12 mouse cellular contexts compared by ENCODE assay signal in the genomic region with DNA sequence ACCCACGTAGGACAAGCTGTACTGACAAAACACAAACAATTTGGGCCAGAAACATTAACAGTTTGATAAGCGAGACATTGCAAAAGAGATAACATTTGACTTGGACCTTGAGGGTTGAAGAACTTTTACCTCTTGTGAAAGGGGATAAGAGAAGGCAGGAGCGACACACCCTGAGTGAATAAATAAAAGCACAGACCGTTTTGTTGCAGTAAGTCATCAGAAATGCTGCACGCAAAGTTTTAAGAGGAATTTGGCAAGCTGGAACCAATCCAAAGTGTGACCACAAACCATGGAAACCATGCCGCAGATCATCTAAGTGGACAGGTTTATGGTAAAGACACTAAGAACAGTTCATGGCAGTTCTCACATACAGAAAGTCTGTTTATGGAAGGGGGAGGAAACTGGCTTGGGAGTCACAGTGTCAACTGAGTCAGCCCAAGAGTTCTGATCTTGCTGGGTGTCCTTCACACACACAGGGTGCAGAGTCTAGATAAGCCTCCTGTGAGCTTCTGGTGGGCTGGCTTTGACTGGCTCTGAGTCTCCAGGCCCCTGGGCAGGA. TPM values are rescaled to one million over a fixed set of nuclear protein-coding genes. Genes with fewer than 3 reads are reported as not detected.
DNase-seq lines count a peak whose midpoint lies in the region; ATAC-seq and TF ChIP-seq lines count a peak whose summit lies in the region.
"Had no signal": no experiment of that assay in that cellular context is flagged by ENCODE, and none has a peak within 500 bp of the region (broad histone marks: within the 10 kb centered on the region; RNA-seq: fewer than 3 reads in every experiment).

No protein-coding gene starts in this region.

- H3K4me1 ChIP-seq in kidney, embryonic 15.5 days = peaks cover 19% of the 10 kb centered on the region
- H3K4me1 ChIP-seq in G1E (ENCODE audit: insufficient read depth, low read depth, low read length) = peaks cover 14% of the 10 kb centered on the region
- peaks cover 52% of the 10 kb centered on the region for H3K4me1 ChIP-seq in liver, postnatal 0 days (ENCODE audit: insufficient read depth)

- ATAC-seq in kidney, embryonic 15.5 days (replicated peaks; ENCODE audit: low FRiP score) = peak; percentile 76
- ATAC-seq in G1E (ENCODE audit: extremely low read depth, insufficient number of reproducible peaks, low FRiP score, poor library complexity, severe bottlenecking) = peak; percentile 67
- ATAC-seq in common myeloid progenitor, adult 5-6 weeks (replicated peaks; ENCODE audit: low read depth, poor library complexity, severe bottlenecking) = peak; percentile 74
- ATAC-seq in liver, postnatal 0 days = peak; percentile 85

- intact Hi-C loops in left cerebral cortex, postnatal 25 days (cut with DNase I) = no loop called here

- 41% methylated on average over 6 of the region's 6 CpGs for WGBS in kidney, embryonic 15.5 days
- WGBS in liver, postnatal 0 days (ENCODE audit: insufficient replicate concordance) = 28% methylated on average over 6 of the region's 6 CpGs

- peak; percentile 95 for TF ChIP-seq EP300 in liver, postnatal 0 days (IDR thresholded peaks at IDR 0.05; ENCODE audit: low read depth)

- H3K27ac ChIP-seq in kidney, embryonic 15.5 days = no peak overlapping the region
- peak overlapping the region; percentile 86 for H3K27ac ChIP-seq in liver, postnatal 0 days (ENCODE audit: low read depth)

- no peaks in the 10 kb centered on the region for H3K9me3 ChIP-seq in kidney, embryonic 15.5 days (replicated peaks)
- H3K9me3 ChIP-seq in G1E (replicated peaks) = no peaks in the 10 kb centered on the region
- no peaks in the 10 kb centered on the region for H3K9me3 ChIP-seq in liver, postnatal 0 days (ENCODE audit: low read length)

- H3K36me3 ChIP-seq in kidney, embryonic 15.5 days = no peaks in the 10 kb centered on the region
- no peaks in the 10 kb centered on the region for H3K36me3 ChIP-seq in G1E (replicated peaks)
- peaks cover 6% of the 10 kb centered on the region for H3K36me3 ChIP-seq in liver, postnatal 0 days (replicated peaks; ENCODE audit: insufficient read depth, low read length)

- TF ChIP-seq CTCF in G1E (IDR thresholded peaks at IDR 0.05; ENCODE audit: low read depth, low read length) = no peak
- no peak for TF ChIP-seq CTCF in liver, postnatal 0 days (IDR thresholded peaks at IDR 0.05; ENCODE audit: low read depth)

- H3K4me2 ChIP-seq in kidney, embryonic 15.5 days = no peak overlapping the region
- H3K4me2 ChIP-seq in liver, postnatal 0 days (ENCODE audit: low read depth, low read length) = peak overlapping the region; percentile 52

- no peak overlapping the region for H3K9ac ChIP-seq in kidney, embryonic 15.5 days
- peak overlapping the region; percentile 32; the same call in 1 of the 2 replicates for H3K9ac ChIP-seq in liver, postnatal 0 days (replicated peaks)

- H3K4me3 ChIP-seq in kidney, embryonic 15.5 days (replicated peaks) = no peak overlapping the region
- H3K4me3 ChIP-seq in G1E (ENCODE audit: low read depth, low read length) = no peak overlapping the region
- H3K4me3 ChIP-seq in liver, postnatal 0 days (ENCODE audit: low read depth, low read length) = no peak overlapping the region

- H3K27me3 ChIP-seq in kidney, embryonic 15.5 days = no peaks in the 10 kb centered on the region
- H3K27me3 ChIP-seq in G1E (ENCODE audit: insufficient read depth, low read length) = peaks cover 10% of the 10 kb centered on the region; the same call in 1 of the 2 replicates
- H3K27me3 ChIP-seq in liver, postnatal 0 days (ENCODE audit: insufficient read depth, low read length) = no peaks in the 10 kb centered on the region

- no peak for DNase-seq in kidney, adult 18-20 months
- DNase-seq in G1E (ENCODE audit: low spot score) = peak; percentile 13
- peak; percentile 51 for DNase-seq in liver, postnatal 0 days
- no peak for DNase-seq in left cerebral cortex, postnatal 25 days (ENCODE audit: low spot score in 2 of 2)
- DNase-seq in left cerebral cortex, adult 18-20 months (ENCODE audit: low spot score in 2 of 2) = no peak
- DNase-seq in spleen, adult 18-20 months = no peak
- DNase-seq: adrenal gland, adult 8-10 months; cerebellum, adult 9-10 months; heart, postnatal 36 days; lung, adult 18-20 months had no signal

RNA-seq across cellular contexts. Expression of a gene that starts 18.3 kb away (rescaled TPM):
- polyA plus RNA-seq in kidney, embryonic 15.5 days (2015; fragmentation: Nextera tagmentation; extraction: Ambion mirVana) = 4.5 and 5.9 TPM in 2 replicates
- 9.1 and 12.0 TPM in 2 replicates for total RNA-seq in G1E (2014; fragmentation: Nextera tagmentation)
- 5.5 and 7.5 TPM in 2 replicates for total RNA-seq in G1E (2017)
- 4.0 and 4.6 TPM in 2 replicates for polyA plus RNA-seq in G1E (2012)
- total RNA-seq in common myeloid progenitor, adult 5-6 weeks (2017) = 26.4 and 31.1 TPM in 2 replicates
- polyA plus RNA-seq in liver, postnatal 0 days (2015; fragmentation: Nextera tagmentation; extraction: Ambion mirVana) = 34.0 and 39.8 TPM in 2 replicates
- 10 to 100 TPM; 50.4 to 55.4 TPM for total RNA-seq in left cerebral cortex, postnatal 25 days (2021)
- total RNA-seq in left cerebral cortex, adult 18-20 months (2021) = 10 to 100 TPM; 53.9 to 58.4 TPM

RNA-seq across cellular contexts. Expression of a gene that starts 56.3 kb away (rescaled TPM):
- 24.0 and 27.4 TPM in 2 replicates for polyA plus RNA-seq in kidney, embryonic 15.5 days (2015; fragmentation: Nextera tagmentation; extraction: Ambion mirVana)
- 104 and 119 TPM in 2 replicates for total RNA-seq in G1E (2014; fragmentation: Nextera tagmentation)
- 31.5 and 39.7 TPM in 2 replicates for total RNA-seq in G1E (2017)
- polyA plus RNA-seq in G1E (2012) = 9.0 and 13.9 TPM in 2 replicates
- total RNA-seq in common myeloid progenitor, adult 5-6 weeks (2017) = 65.2 and 76.3 TPM in 2 replicates
- 11.8 and 12.6 TPM in 2 replicates for polyA plus RNA-seq in liver, postnatal 0 days (2015; fragmentation: Nextera tagmentation; extraction: Ambion mirVana)
- 1 to 10 TPM; 5.7 to 6.0 TPM for total RNA-seq in left cerebral cortex, postnatal 25 days (2021)
- 1 to 10 TPM; 4.6 to 8.3 TPM for total RNA-seq in left cerebral cortex, adult 18-20 months (2021)

Comparison
In these comparisons a context has a peak if more than half of its experiments do, and no peak if none do; other contexts are left out.
1. DNase-seq: peak in G1E (single experiment) and liver, postnatal 0 days (single experiment); none in kidney, adult 18-20 months (single experiment), left cerebral cortex, postnatal 25 days (0 of 2), left cerebral cortex, adult 18-20 months (0 of 2) and spleen, adult 18-20 months (0 of 2).
2. Peak in every context shown above with its lines, with median percentiles within 50 percentile points of each other: ATAC-seq.